Mouse (Mus musculus) mature B cell (primary cell): ENCODE data around the gene Abtb2.

Source experiments
- in situ Hi-C: fragments of 300-500 bp; cut with MboI; formaldehyde crosslinking; loops from 2 replicates; pipeline ENCODE4 v1.14.3; 2019

Gene Abtb2

GRCm38 (mm10) chr2:103659167-103659566, 93.1 kb downstream of the Abtb2 start:
- in situ Hi-C loops, result no loop called here

DNA sequence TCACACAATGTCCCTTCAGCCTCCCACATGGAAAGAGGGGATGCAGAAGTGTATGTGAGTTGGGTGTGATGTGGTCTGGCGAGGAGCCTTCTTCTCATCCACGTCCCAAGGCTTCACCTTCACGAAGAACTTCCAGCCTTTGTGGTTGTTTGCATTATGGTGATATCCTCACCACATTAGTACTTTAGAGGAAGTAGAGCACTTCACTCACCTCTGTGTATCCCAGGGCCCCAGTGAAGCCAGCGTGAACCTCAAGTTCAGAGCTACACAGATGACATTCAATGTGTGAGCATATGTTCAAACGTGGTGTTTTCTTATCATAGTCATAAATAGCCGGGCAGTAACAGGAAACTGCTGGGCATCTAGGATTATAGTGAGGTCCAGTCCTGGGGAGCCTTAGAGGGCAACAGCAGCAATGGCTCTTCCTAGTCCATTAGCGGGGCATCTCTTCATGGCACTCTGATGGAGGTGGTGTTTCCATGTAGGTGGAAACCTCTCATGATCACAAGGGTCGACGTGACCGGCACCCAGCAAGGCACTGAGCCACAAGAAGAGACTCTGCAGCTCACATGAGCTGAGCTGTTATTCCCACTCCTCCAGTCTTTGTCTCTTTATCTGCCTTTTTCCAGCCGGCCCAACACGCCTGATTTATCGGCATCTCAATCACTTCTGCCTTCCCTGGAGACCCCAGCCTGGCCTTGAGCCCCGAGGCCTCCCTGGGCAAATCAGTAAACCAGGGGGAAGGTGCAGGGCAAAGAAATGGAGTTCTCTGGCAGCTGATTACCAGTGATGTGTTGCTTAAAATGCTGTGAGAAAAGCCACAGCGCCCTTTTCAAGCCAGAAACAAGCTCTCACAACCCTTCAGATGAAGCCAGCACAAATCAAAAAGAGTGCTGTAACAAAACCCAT, 93.8 kb downstream of the Abtb2 start:
- in situ Hi-C loops, result no loop called here

- in situ Hi-C loops, result no loop called here
These were observed 95.6 kb downstream of the Abtb2 start for GRCm38 (mm10) chr2:103661696-103662095.

GRCm38 (mm10) chr2:103662121-103662520, 96.0 kb downstream of the Abtb2 start:
- in situ Hi-C loops, result no loop called here

- in situ Hi-C loops, result no loop called here
These were observed 98.2 kb downstream of the Abtb2 start for GRCm38 (mm10) chr2:103664341-103664740.

GRCm38 (mm10) chr2:103667962-103668815, 102.1 kb downstream of the Abtb2 start:
- in situ Hi-C loops, result no loop called here

DNA sequence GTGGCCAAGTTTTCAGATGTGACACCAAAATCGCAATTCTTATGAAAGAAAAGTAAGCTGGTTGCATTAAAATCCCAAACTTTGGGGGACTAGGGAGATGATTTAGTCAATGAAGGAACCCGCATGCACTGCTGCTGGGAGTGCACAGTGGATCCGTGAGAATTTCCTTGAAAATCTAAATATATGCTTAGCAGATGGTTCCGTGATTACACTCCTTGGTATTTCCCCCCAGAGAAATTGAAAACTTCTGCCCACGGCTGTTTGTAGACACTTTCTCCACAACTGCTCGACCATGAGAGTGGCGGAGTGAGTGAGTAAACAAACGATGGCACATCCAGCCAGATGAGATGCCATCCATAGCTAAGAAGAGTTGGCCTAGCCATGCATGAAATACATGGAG, 102.8 kb downstream of the Abtb2 start:
- in situ Hi-C loops, result no loop called here

DNA sequence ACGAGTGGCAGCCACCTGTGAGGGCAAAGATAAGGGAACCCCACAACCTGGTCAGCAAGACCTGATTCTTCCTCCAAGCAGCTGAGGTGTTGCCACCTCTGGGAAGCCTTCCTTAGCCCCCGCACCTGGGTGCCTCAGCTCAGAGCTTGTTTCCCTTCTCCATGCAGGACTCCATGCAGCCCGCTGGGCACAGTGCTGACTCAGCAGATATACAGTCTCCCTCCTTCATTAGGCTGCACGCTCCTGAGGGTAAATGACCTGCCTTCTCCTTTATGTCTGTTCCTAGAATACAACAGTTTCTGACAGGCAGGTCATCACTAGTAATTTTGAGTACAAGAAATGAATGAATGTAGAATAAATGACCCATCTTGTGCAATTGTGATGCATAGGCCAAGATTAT, 103.5 kb downstream of the Abtb2 start:
- in situ Hi-C loops, result no loop called here

DNA sequence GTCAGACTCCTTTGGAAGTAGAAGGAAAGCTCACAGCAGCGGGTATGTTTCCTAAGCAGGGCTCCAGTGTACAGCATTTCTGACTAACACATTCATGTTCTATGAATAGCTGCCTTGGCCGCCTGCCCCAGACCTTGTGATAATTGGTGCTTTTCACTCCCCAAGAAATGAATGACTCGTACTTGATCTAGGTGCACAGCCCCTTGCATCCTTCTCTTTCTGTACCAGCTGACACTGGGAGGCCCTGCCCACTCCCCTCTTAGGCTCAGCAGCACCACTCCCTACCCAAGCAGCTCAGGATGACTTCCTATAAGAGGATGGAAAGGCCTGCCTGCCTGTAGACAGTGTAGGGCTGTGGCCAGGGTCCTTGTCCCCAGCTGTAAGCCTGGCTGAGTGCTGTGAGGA, 104.2 kb downstream of the Abtb2 start:
- in situ Hi-C loops, result no loop called here

DNA sequence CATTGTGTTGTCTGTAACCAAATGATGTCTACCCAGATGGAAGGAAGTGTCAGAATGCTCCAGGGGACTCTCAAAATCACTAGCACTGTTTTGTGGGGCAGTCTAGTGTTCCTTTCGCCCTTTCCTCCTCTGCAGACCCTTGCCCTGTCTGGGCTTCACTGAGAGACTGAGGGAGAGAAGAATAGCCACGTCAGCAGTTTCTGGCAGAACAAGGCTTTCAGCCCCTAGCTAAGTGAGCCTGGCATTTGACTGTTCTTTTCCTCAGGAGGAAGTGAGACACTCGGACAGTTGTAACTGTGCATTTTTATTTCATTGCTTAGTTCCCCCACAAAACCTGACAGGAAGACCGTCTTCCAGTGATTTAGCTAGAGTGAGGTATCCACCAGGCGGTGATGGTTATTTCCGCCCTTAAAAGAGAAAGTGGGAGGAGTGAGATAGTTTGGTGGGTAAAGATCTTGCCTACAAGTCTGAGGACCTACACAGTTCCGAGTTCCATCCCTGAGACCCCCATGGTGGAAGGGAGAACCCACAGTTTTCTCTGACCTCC, 106.5 kb downstream of the Abtb2 start:
- in situ Hi-C loops, result no loop called here

GRCm38 (mm10) chr2:103673609-103674008, 107.5 kb downstream of the Abtb2 start:
- in situ Hi-C loops, result no loop called here

GRCm38 (mm10) chr2:103675391-103675790, 109.3 kb downstream of the Abtb2 start:
- in situ Hi-C loops, result no loop called here

GRCm38 (mm10) chr2:103676808-103677207, 110.7 kb downstream of the Abtb2 start:
- in situ Hi-C loops, result no loop called here

DNA sequence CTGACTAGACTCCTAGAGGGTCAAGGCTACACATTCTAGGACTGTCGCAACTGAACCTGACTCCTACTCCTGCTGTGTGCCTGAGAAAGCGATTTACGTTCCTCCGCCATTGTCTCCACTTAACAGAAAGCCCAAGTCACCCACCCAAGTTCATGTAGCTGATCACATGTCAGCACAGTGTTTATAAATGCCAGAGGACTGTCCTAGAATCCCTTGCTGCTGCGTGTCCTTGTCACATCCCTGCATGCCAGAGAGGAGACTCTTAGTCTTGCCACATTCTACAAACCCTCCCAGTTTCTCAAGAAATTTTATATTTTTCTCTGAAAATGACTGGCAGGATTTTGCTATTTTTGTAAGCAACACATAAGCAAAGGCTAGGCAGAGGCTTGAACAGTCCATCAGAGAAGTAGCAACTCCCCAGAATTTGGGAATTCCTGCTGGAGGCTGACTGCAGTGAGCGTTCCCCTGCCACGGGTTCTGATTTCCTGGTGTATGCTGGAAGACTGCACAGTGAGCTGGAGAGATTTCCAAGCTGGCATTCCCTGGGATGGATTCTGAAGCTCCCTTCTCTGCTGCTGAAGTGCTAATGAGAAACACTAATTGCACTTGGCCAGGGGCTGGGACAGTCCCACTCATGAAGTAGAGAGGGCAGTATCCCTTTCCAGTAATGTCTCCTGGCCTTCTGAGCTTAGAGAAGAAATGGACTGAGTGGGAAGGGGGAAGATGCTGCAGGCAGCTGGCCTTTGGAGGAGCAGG, 111.7 kb downstream of the Abtb2 start:
- in situ Hi-C loops, result no loop called here

DNA sequence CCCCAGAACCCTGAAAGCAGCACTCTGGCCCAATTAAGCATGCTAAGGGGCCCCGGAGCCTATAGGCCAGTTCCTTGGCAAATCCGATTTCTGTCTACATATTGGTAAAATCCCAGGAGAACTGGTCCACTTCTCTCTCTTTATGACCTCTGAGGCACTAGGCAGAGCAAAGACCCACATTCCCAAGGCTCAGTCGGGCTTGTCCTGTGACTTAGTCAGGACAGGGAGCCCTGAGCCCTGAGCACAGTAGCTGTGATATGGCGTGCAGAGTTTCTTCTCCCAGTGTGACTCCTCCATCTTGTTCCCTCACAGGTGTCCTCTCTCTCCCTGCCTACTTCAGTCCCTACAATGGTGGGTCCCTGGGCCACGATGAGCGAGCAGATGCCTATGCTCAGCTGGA, 112.3 kb downstream of the Abtb2 start:
- in situ Hi-C loops, result no loop called here

GRCm38 (mm10) chr2:103680364-103681110, 114.4 kb downstream of the Abtb2 start:
- in situ Hi-C loops, result no loop called here

DNA sequence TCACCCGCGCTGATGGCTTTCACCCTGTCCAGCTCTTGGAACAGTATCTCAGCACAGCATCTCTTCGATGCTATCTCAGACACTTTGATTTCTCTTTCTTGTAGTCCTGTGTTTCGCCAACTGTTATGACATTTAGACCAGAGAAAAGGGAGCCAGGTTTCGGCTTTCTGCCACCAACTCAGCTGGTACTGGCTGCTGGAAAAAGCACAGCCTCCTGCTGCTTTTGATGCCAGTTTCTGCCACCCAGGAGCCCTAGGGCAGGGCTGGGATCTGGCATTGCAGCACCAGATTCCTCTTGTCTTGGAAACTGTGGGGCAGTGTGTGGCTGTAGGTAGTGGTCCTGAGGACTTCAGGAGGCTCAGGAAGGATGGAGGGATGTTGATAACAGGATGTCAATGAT, 115.0 kb downstream of the Abtb2 start:
- in situ Hi-C loops, result no loop called here

- in situ Hi-C loops, result no loop called here
These were observed 116.2 kb downstream of the Abtb2 start for GRCm38 (mm10) chr2:103682261-103682722.

GRCm38 (mm10) chr2:103682927-103683442, 116.9 kb downstream of the Abtb2 start:
- in situ Hi-C loops, result no loop called here

DNA sequence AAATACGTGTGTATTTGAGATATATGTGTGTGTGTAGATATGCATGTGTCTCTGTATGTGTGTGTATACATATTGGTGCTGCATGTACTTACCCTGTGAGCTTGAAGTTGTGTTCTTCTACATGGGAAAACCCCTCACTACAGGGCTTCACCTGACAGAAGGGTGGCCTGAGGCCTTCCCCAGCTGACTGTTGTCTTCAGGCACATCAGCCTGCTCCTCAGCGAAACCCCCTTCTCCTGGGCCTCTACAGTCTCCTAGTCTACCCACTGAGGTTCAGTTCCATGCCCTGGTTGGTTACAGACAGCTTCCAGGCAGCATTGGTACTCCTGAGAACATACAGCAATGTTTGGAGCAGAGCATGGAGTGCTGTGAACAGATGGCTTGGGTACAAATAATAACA, 118.3 kb downstream of the Abtb2 start:
- in situ Hi-C loops, result no loop called here
